Mouse (Mus musculus) hindbrain, embryonic 12.5 days (tissue): ENCODE data around the gene Irak4. TPM values are rescaled to one million over a fixed set of nuclear protein-coding genes. Genes with fewer than 3 reads are reported as not detected.

ENCODE experiments used
- ATAC-seq: fragments of 200-750 bp; cut with Nextera tagmentation; 2 replicates; pipeline ENCODE4 v1.8.0; 2017; ENCODE audit warnings: moderate TSS enrichment; ENCODE audit not compliant: low FRiP score
- H3K27ac ChIP-seq: fragments of 300-500 bp; sonication (generic); 2 replicates; pipeline ENCODE4 v1.5.1; 2016; ENCODE audit warnings: mild to moderate bottlenecking
- H3K27me3 ChIP-seq: fragments of 300-500 bp; sonication (generic); 2 replicates; pipeline ENCODE4 v1.6.1; 2016; ENCODE audit warnings: mild to moderate bottlenecking
- H3K36me3 ChIP-seq: fragments of 300-500 bp; sonication (generic); 2 replicates; pipeline ENCODE4 v1.6.1; 2016; ENCODE audit warnings: mild to moderate bottlenecking
- H3K4me1 ChIP-seq: fragments of 300-500 bp; sonication (generic); 2 replicates; pipeline ENCODE4 v1.6.1; 2016
- H3K4me2 ChIP-seq: fragments of 300-500 bp; sonication (generic); replicated peaks from 2 replicates; pipeline ENCODE4 v1.6.1; 2016; ENCODE audit warnings: mild to moderate bottlenecking
- H3K4me3 ChIP-seq: fragments of 300-500 bp; sonication (generic); 2 replicates; pipeline ENCODE4 v1.5.1; 2016; ENCODE audit warnings: mild to moderate bottlenecking
- H3K9ac ChIP-seq: fragments of 300-500 bp; sonication (generic); 2 replicates; pipeline ENCODE4 v1.6.1; 2016; ENCODE audit warnings: mild to moderate bottlenecking, moderate library complexity
- H3K9me3 ChIP-seq: fragments of 300-500 bp; sonication (generic); replicated peaks from 2 replicates; pipeline ENCODE4 v1.6.1; 2016; ENCODE audit warnings: mild to moderate bottlenecking
- WGBS: fragments of 180-500 bp; shearing (Covaris S2); methylation state at CpG from one replicate; pipeline ENCODE4 v1.1.7; 2016; 5-methylcytosine and 5-hydroxymethylcytosine counted together
- polyA plus RNA-seq: library from polyadenylated mRNA; unstranded; fragments of >200 nt; fragmentation: Nextera tagmentation; extraction: Ambion mirVana; gene quantifications from 2 replicates; pipeline ENCODE4 v1.2.1, GENCODE M21; 2016

Irak4 gene
- polyA plus RNA-seq, 1 experiment from 2014 or later, result 3.8 TPM

- H3K4me2 ChIP-seq, result no peak overlapping the region
- no peaks in the 10 kb centered on the region for H3K4me1 ChIP-seq
- H3K36me3 ChIP-seq, result no peaks in the 10 kb centered on the region
- 89% methylated on average over 4 of the region's 4 CpGs for WGBS
- ATAC-seq, result no peak
- H3K9ac ChIP-seq, result no peak overlapping the region
- H3K27ac ChIP-seq, result no peak overlapping the region
- H3K27me3 ChIP-seq, result no peaks in the 10 kb centered on the region
- H3K4me3 ChIP-seq, result no peak overlapping the region
- no peaks in the 10 kb centered on the region for H3K9me3 ChIP-seq
Observed at GRCm38 (mm10) chr15:94571501-94571900, 28.1 kb downstream of the Irak4 start.

DNA sequence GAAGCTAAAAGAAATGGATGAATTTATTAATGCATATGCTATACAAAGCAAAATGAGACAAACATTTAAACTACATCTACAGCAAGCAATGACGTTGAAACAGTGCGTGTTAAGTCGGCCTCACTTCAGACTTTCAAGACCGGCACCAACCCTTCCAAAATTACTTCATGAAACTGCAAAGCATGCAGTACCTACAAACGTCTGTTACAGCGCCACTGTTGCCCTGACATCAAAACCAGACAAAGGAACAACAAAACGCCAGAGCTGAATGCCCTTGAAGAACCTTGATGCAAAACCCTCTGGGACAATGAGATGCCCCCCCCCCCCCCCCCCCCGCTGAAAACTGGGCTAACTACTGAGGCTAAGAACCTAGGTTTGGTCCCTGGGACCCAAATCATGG is 29.3 kb downstream of the Irak4 start:
- Histone ChIP-seq H3K27ac (no peak overlapping the region), H3K27me3 (no peaks in the 10 kb centered on the region), H3K4me1 (no peaks in the 10 kb centered on the region), H3K4me2 (no peak overlapping the region), H3K9ac (no peak overlapping the region), H3K4me3 (no peak overlapping the region), H3K36me3 (no peaks in the 10 kb centered on the region), H3K9me3 (no peaks in the 10 kb centered on the region)
- 71% methylated on average over 7 of the region's 8 CpGs for WGBS
- ATAC-seq, result no peak

GRCm38 (mm10) chr15:94574566-94575268 is 31.3 kb downstream of the Irak4 start:
- WGBS, result 53% methylated on average over 4 of the region's 4 CpGs
- Histone ChIP-seq H3K9ac (no peak overlapping the region), H3K27ac (no peak overlapping the region), H3K4me3 (no peak overlapping the region), H3K4me2 (no peak overlapping the region), H3K4me1 (no peaks in the 10 kb centered on the region), H3K9me3 (no peaks in the 10 kb centered on the region), H3K27me3 (no peaks in the 10 kb centered on the region), H3K36me3 (peaks cover 9% of the 10 kb centered on the region)
- no peak for ATAC-seq

DNA sequence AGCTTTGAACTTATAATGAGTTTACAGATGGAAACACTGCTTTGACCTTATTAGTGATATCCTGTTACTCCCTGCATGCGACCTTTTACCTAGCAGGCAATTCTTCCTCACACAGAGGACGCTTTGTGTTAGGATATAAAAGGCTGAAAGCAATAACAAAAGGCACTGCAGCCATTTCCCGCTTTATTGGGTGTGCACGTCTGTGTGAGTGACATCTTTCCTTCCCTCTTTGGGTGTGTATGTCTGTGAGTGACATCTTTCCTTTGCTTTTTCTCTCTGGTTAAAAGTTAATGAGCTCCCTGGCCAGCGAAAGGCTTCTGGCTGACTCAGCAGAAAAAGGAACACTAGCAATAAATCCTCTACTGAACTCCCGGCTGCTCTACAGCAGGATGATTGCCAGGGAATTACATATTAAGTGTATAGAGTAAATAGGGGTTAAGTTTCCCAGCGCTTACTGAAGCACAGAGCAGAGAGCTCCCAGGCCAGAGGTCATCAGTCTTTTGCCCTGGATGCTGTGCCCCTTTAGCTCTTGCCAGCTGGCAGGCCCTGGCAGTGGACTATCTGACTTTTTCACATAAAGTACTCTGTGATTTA is 38.7 kb downstream of the Irak4 start:
- H3K27ac ChIP-seq, result no peak overlapping the region
- H3K9me3 ChIP-seq, result no peaks in the 10 kb centered on the region
- WGBS, result 55% methylated on average over 7 of the region's 7 CpGs
- H3K4me3 ChIP-seq, result no peak overlapping the region
- no peak overlapping the region for H3K4me2 ChIP-seq
- H3K36me3 ChIP-seq, result peaks cover 66% of the 10 kb centered on the region
- ATAC-seq, result no peak
- 0 out of 2 replicates have a peak, but pooled peaks cover 2% of the 10 kb centered on the region for H3K4me1 ChIP-seq
- no peak overlapping the region for H3K9ac ChIP-seq
- H3K27me3 ChIP-seq, result no peaks in the 10 kb centered on the region

DNA sequence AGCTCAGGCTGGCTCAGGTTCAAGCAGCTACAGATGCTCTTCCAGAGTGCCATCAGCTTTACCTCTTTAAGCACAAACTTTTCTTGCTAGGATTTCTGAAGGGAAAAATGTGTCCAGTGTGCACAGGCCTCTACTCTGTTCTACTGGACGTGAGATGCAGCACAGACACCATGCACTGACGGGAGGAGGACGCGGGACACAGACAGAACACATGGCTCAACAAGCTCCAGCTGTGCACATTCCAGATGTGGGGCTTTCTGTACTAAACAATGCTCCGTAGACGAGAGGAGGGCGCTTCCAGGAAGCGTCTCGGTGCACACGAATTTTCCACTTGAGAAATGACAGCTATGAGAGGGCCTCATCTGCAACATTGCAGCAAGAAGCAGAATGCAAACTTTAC is 39.7 kb downstream of the Irak4 start:
- Histone ChIP-seq H3K9ac (no peak overlapping the region), H3K4me3 (no peak overlapping the region), H3K4me1 (peaks cover 6% of the 10 kb centered on the region), H3K4me2 (no peak overlapping the region), H3K36me3 (peaks cover 63% of the 10 kb centered on the region), H3K27me3 (no peaks in the 10 kb centered on the region), H3K9me3 (no peaks in the 10 kb centered on the region), H3K27ac (no peak overlapping the region)
- no peak for ATAC-seq
- WGBS, result 82% methylated on average over 10 of the region's 10 CpGs

GRCm38 (mm10) chr15:94584738-94585137 is 41.3 kb downstream of the Irak4 start:
- no peak overlapping the region for H3K4me2 ChIP-seq
- no peak overlapping the region for H3K27ac ChIP-seq
- H3K9ac ChIP-seq, result no peak overlapping the region
- peaks cover 56% of the 10 kb centered on the region for H3K36me3 ChIP-seq
- WGBS, result 84% methylated on average over 4 of the region's 4 CpGs
- no peak for ATAC-seq
- no peak overlapping the region for H3K4me3 ChIP-seq
- no peaks in the 10 kb centered on the region for H3K27me3 ChIP-seq
- no peaks in the 10 kb centered on the region for H3K9me3 ChIP-seq
- H3K4me1 ChIP-seq, result peaks cover 15% of the 10 kb centered on the region

GRCm38 (mm10) chr15:94587826-94588715 is 44.6 kb downstream of the Irak4 start:
- H3K4me3 ChIP-seq, result no peak overlapping the region
- H3K4me2 ChIP-seq, result peak overlapping the region; percentile 83

GRCm38 (mm10) chr15:94589219-94590075 is 46.0 kb downstream of the Irak4 start, which contains the start of gene Twf1:
Twf1 (minus strand) TSS chr15:94589889.
- Histone ChIP-seq H3K9me3 (no peaks in the 10 kb centered on the region), H3K36me3 (peaks cover 16% of the 10 kb centered on the region), H3K27me3 (no peaks in the 10 kb centered on the region), H3K4me2 (peak within 1 kb of the TSS; percentile 83), H3K27ac (peak within 1 kb of the TSS; percentile 89), H3K4me3 (peak within 1 kb of the TSS; percentile 95), H3K4me1 (peaks cover 15% of the 10 kb centered on the region), H3K9ac (peak within 1 kb of the TSS; percentile 90)
- peak; percentile 99 for ATAC-seq
- under 1% methylated on average over 45 of the region's 70 CpGs for WGBS

More at GRCm38 (mm10) chr15:94587826-94588715, 44.6 kb downstream of the Irak4 start:
- no peaks in the 10 kb centered on the region for H3K9me3 ChIP-seq
- H3K36me3 ChIP-seq, result peaks cover 29% of the 10 kb centered on the region
- H3K27me3 ChIP-seq, result no peaks in the 10 kb centered on the region
- 88% methylated on average over 9 of the region's 9 CpGs for WGBS
- no peak overlapping the region; the same call in 1 of the 2 replicates for H3K9ac ChIP-seq
- no peak for ATAC-seq
- peaks cover 15% of the 10 kb centered on the region for H3K4me1 ChIP-seq
- H3K27ac ChIP-seq, result no peak overlapping the region

GRCm38 (mm10) chr15:94590083-94590482 is 46.6 kb downstream of the Irak4 start:
- Histone ChIP-seq H3K27me3 (no peaks in the 10 kb centered on the region), H3K36me3 (peaks cover 9% of the 10 kb centered on the region), H3K4me2 (peak overlapping the region; percentile 83), H3K9ac (peak overlapping the region; percentile 50; the same call in 1 of the 2 replicates), H3K4me3 (peak overlapping the region; percentile 95), H3K27ac (peak overlapping the region; percentile 35; the same call in 1 of the 2 replicates), H3K4me1 (peaks cover 15% of the 10 kb centered on the region), H3K9me3 (no peaks in the 10 kb centered on the region)
- peak; percentile 33 for ATAC-seq
- WGBS, result 12% methylated on average over 8 of the region's 8 CpGs

DNA sequence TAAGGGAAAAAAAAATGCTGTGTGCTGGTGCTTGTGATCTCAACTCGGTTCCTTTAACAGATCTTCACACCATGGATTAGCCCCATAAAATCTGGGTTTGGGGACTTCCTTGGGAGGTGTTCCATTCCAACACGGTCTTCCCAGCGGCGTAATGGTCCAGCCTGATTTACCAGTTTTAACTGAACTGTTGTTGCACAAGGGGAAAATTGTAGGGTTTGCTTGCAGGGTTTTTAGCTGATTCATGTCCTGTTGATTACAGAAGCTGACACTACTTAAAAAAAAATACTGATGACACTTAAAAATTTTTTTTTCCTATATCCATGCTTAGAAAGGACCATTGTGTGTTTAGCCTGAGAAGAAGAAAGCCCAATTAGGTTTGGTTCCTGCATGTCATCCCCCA is 47.9 kb downstream of the Irak4 start:
- Histone ChIP-seq H3K36me3 (0 out of 2 replicates have a peak, but pooled peaks cover under 1% of the 10 kb centered on the region), H3K4me2 (no peak overlapping the region), H3K4me1 (peaks cover 13% of the 10 kb centered on the region), H3K9me3 (no peaks in the 10 kb centered on the region), H3K27ac (no peak overlapping the region), H3K27me3 (no peaks in the 10 kb centered on the region), H3K9ac (no peak overlapping the region), H3K4me3 (no peak overlapping the region)
- no peak for ATAC-seq
- WGBS, result 88% methylated on average over 4 of the region's 4 CpGs

- Histone ChIP-seq H3K36me3 (no peaks in the 10 kb centered on the region), H3K4me3 (no peak overlapping the region), H3K9ac (no peak overlapping the region), H3K4me2 (no peak overlapping the region), H3K27me3 (no peaks in the 10 kb centered on the region), H3K4me1 (peaks cover 8% of the 10 kb centered on the region; the same call in 1 of the 2 replicates), H3K27ac (no peak overlapping the region), H3K9me3 (no peaks in the 10 kb centered on the region)
- no peak for ATAC-seq
- 89% methylated on average over 1 of the region's 1 CpGs for WGBS
Observed at GRCm38 (mm10) chr15:94593586-94593985, 50.1 kb downstream of the Irak4 start.
